Mouse (Mus musculus) heart, adult 2 months (tissue): ENCODE data around the gene Tll2. TPM values are rescaled to one million over a fixed set of nuclear protein-coding genes. Genes with fewer than 3 reads are reported as not detected.
A peak's percentile ranks its signal among the peaks of the same experiment; 100 is the strongest.

Experiments
- DNase-seq, 2 experiments: peaks; one replicate each; pipeline ENCODE4 v3.0.0; 2021
- H3K27ac ChIP-seq: fragments of 200-600 bp; 2 replicates; pipeline ENCODE4 v1.8.1; 2022
- H3K27me3 ChIP-seq: fragments of 200-500 bp; 2 replicates; pipeline ENCODE4 v1.6.1; 2012; ENCODE audit warnings: mild to moderate bottlenecking, low read length, inconsistent platforms, mixed read lengths; ENCODE audit not compliant: control insufficient read depth, insufficient read depth
- H3K36me3 ChIP-seq: fragments of 200-500 bp; 2 replicates; pipeline ENCODE4 v1.6.1; 2012; ENCODE audit warnings: low read length, inconsistent platforms; ENCODE audit not compliant: control insufficient read depth, insufficient read depth
- H3K4me1 ChIP-seq: fragments of 200-500 bp; 2 replicates; pipeline ENCODE4 v1.6.1; 2011; ENCODE audit warnings: low read length; ENCODE audit not compliant: control insufficient read depth, insufficient read depth
- H3K4me3 ChIP-seq: fragments of 200-600 bp; 2 replicates; pipeline ENCODE4 v1.8.1; 2022
- H3K79me2 ChIP-seq: fragments of 200-500 bp; replicated peaks from 2 replicates; pipeline ENCODE4 v1.6.1; 2012; ENCODE audit warnings: mild to moderate bottlenecking, inconsistent platforms, low read length, moderate library complexity, mixed read lengths; ENCODE audit not compliant: control insufficient read depth, insufficient read depth
- H3K9ac ChIP-seq: fragments of 200-500 bp; 2 replicates; pipeline ENCODE4 v1.6.1; 2012; ENCODE audit warnings: low read depth, mild to moderate bottlenecking, control low read depth, inconsistent platforms, low read length, mixed read lengths
- CTCF ChIP-seq: fragments of 200-600 bp; IDR thresholded peaks from 2 replicates; pipeline ENCODE4 v1.8.1; 2022; ENCODE audit warnings: antibody characterized with exemption, mild to moderate bottlenecking, moderate library complexity
- EP300 ChIP-seq: fragments of 200-500 bp; IDR thresholded peaks from 2 replicates; pipeline ENCODE4 v1.6.1; 2011; ENCODE audit warnings: low read depth, low read length, control low read depth; ENCODE audit not compliant: insufficient read depth
- POLR2A ChIP-seq: fragments of 200-500 bp; IDR thresholded peaks from 2 replicates; pipeline ENCODE4 v1.6.1; 2011; ENCODE audit warnings: mild to moderate bottlenecking, low read depth, low read length, control low read depth; ENCODE audit not compliant: insufficient read depth
- WGBS: fragments of 180-500 bp; shearing (Covaris S2); methylation state at CpG from one replicate; pipeline ENCODE4 v1.1.7; 2018; 5-methylcytosine and 5-hydroxymethylcytosine counted together
- intact Hi-C: fragments of 180-260 bp; cut with DNase I; formaldehyde crosslinking; loops from one replicate; pipeline ENCODE4 v1.15.1; 2025
- polyA plus RNA-seq: library from polyadenylated mRNA; depleted of rRNA; stranded (reverse); fragments of >200 nt; gene quantifications from 2 replicates; pipeline ENCODE4 v1.2.3, GENCODE M21; 2012
- total RNA-seq, 2 experiments: library from RNA; stranded (reverse); gene quantifications; 2 replicates each; pipeline ENCODE4 v1.2.3; 2021

The Tll2 gene
- total and polyA plus RNA-seq, 3 experiments = 0.29 to 0.49 (median 0.41) TPM

GRCm38 (mm10) chr19:41100863-41101262 lies 105.8 kb downstream of the Tll2 start:
- no peaks in the 10 kb centered on the region for H3K79me2 ChIP-seq
- no peak overlapping the region for H3K9ac ChIP-seq
- H3K4me1 ChIP-seq = no peaks in the 10 kb centered on the region; the same call in 1 of the 2 replicates
- no peaks in the 10 kb centered on the region for H3K36me3 ChIP-seq
- H3K27ac ChIP-seq = no peak overlapping the region
- TF ChIP-seq CTCF (no peak), EP300 (no peak)
- DNase-seq = peak in 1 of 2 experiments; percentile 47
- intact Hi-C loops = no loop called here
- WGBS = 61% methylated on average over 7 of the region's 7 CpGs
- no peaks in the 10 kb centered on the region for H3K27me3 ChIP-seq
- no peak overlapping the region for H3K4me3 ChIP-seq

GRCm38 (mm10) chr19:41097038-41097437 lies 109.6 kb downstream of the Tll2 start:
- Histone ChIP-seq H3K9ac (no peak overlapping the region), H3K27me3 (no peaks in the 10 kb centered on the region), H3K36me3 (no peaks in the 10 kb centered on the region), H3K27ac (no peak overlapping the region), H3K4me3 (no peak overlapping the region), H3K79me2 (no peaks in the 10 kb centered on the region), H3K4me1 (no peaks in the 10 kb centered on the region; the same call in 1 of the 2 replicates)
- no peak for DNase-seq
- intact Hi-C loops = no loop called here
- 46% methylated on average over 4 of the region's 4 CpGs for WGBS
- TF ChIP-seq CTCF (no peak), POLR2A (no peak), EP300 (no peak)

GRCm38 (mm10) chr19:41091901-41092300 lies 114.7 kb downstream of the Tll2 start:
- Histone ChIP-seq H3K36me3 (no peaks in the 10 kb centered on the region), H3K79me2 (no peaks in the 10 kb centered on the region), H3K4me1 (no peaks in the 10 kb centered on the region), H3K27me3 (no peaks in the 10 kb centered on the region), H3K9ac (no peak overlapping the region), H3K27ac (no peak overlapping the region), H3K4me3 (no peak overlapping the region)
- intact Hi-C loops = no loop called here
- no peak for DNase-seq
- 32% methylated on average over 2 of the region's 2 CpGs for WGBS
- TF ChIP-seq POLR2A = no peak
- TF ChIP-seq CTCF = no peak

- Histone ChIP-seq H3K36me3 (no peaks in the 10 kb centered on the region), H3K27ac (no peak overlapping the region), H3K27me3 (no peaks in the 10 kb centered on the region), H3K9ac (no peak overlapping the region), H3K79me2 (no peaks in the 10 kb centered on the region), H3K4me3 (no peak overlapping the region), H3K4me1 (no peaks in the 10 kb centered on the region)
- WGBS = 7% methylated on average over 5 of the region's 5 CpGs
- no peak for TF ChIP-seq POLR2A
- peak; percentile 87 for TF ChIP-seq CTCF
- intact Hi-C loops = loop anchor here (5.0 kb wide), 2 partner anchors 117 to 672 kb away; partner anchors contain the start of gene Tll2
- peak; percentile 24 to 49 for DNase-seq
Measured at GRCm38 (mm10) chr19:41089833-41090232, 116.8 kb downstream of the Tll2 start.

- H3K9ac ChIP-seq = no peak overlapping the region
- intact Hi-C loops = loop anchor here (5.0 kb wide), 2 partner anchors 119 to 674 kb away; partner anchors contain the start of gene Tll2
Measured at GRCm38 (mm10) chr19:41088491-41088890, 118.1 kb downstream of the Tll2 start.

GRCm38 (mm10) chr19:41087901-41088300 lies 118.7 kb downstream of the Tll2 start:
- Histone ChIP-seq H3K36me3 (no peaks in the 10 kb centered on the region), H3K79me2 (no peaks in the 10 kb centered on the region), H3K9ac (no peak overlapping the region), H3K27me3 (no peaks in the 10 kb centered on the region), H3K27ac (no peak overlapping the region), H3K4me1 (no peaks in the 10 kb centered on the region), H3K4me3 (no peak overlapping the region)
- WGBS = 49% methylated on average over 4 of the region's 4 CpGs
- TF ChIP-seq CTCF (no peak), POLR2A (no peak), EP300 (no peak)
- intact Hi-C loops = loop anchor here (2.0 to 5.0 kb wide), 3 partner anchors 119 to 674 kb away; partner anchors contain the start of gene Tll2
- DNase-seq = no peak

More at GRCm38 (mm10) chr19:41088491-41088890, 118.1 kb downstream of the Tll2 start:
- 41% methylated on average over 18 of the region's 18 CpGs for WGBS
- Histone ChIP-seq H3K27ac (no peak overlapping the region), H3K27me3 (no peaks in the 10 kb centered on the region), H3K79me2 (no peaks in the 10 kb centered on the region), H3K4me3 (no peak overlapping the region), H3K4me1 (no peaks in the 10 kb centered on the region), H3K36me3 (no peaks in the 10 kb centered on the region)
- TF ChIP-seq CTCF (no peak), EP300 (no peak), POLR2A (no peak)
- no peak for DNase-seq
